Comparison of ENCODE assay signal across 8 mouse cellular contexts in the genomic region with DNA sequence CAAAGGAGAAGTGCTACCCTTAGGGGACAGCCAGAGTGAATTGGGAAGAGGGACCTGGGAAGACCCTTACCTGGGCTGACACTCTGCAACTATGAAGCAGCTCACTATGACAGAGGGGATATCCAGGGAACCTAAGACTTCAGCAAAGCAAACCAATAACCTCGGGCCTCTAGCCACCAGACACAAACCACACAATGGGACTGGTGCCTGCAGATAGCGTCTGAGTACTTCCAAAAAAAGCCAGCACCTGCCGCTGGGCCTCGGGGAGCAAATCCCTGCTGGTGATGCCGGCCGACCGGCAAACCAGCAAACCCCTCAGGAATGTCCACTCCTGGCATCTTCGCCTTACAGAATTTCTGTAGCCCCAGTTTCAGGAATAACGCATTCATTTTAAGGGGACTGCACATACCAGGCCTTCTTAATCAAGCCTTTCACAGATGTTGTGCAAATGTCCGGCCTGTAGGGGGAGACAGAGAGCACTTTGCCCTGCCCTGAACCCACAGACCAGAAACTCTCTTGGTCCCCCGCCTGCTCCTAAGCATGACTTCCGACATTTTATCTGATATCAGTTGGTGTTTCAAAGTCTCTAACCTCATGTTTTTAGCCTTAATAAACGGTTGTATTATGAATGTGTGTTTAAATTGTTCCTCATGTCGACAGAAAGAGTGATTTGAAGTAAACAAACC. TPM values are rescaled to one million over a fixed set of nuclear protein-coding genes. Genes with fewer than 3 reads are reported as not detected.
A peak's percentile ranks its signal among the peaks of the same experiment; 100 is the strongest.
DNase-seq lines count a peak whose midpoint lies in the region; ATAC-seq and TF ChIP-seq lines count a peak whose summit lies in the region.

No protein-coding gene starts in this region.

- peak; percentile 62 for DNase-seq in cerebellum, postnatal 10 days
- no peak for DNase-seq in cerebellum, adult 9-10 months
- peak; percentile 23 for DNase-seq in midbrain, embryonic 10.5 days (ENCODE audit: low spot score)
- DNase-seq in c-Kit-positive CD71-positive TER-119-positive erythroid progenitor cells, embryonic 14.5 days (ENCODE audit: low spot score), result peak; percentile 14
- peak; percentile 65 to 67 for DNase-seq in kidney, postnatal 4 days
- DNase-seq in forebrain, embryonic 10.5 days (ENCODE audit: extremely low spot score, low spot score), result no peak

- TF ChIP-seq CTCF in small intestine, adult 2 months (IDR thresholded peaks at IDR 0.05; ENCODE audit: extremely low read depth, insufficient read length, insufficient replicate concordance, low read depth, low read length), result peak; percentile 51; the same call in 1 of the 2 replicates

- H3K4me3 ChIP-seq in midbrain, embryonic 10.5 days, result no peak overlapping the region
- H3K4me3 ChIP-seq in midbrain, embryonic 13.5 days (replicated peaks), result no peak overlapping the region
- no peak overlapping the region for H3K4me3 ChIP-seq in small intestine, adult 2 months (ENCODE audit: low read depth, low read length)
- no peak overlapping the region for H3K4me3 ChIP-seq in forebrain, embryonic 10.5 days

- no peak for ATAC-seq in midbrain, embryonic 13.5 days

- H3K4me2 ChIP-seq in midbrain, embryonic 13.5 days (replicated peaks), result no peak overlapping the region

- no peak overlapping the region for H3K27ac ChIP-seq in midbrain, embryonic 10.5 days (replicated peaks)
- no peak overlapping the region for H3K27ac ChIP-seq in midbrain, embryonic 13.5 days
- H3K27ac ChIP-seq in small intestine, adult 2 months (ENCODE audit: insufficient read depth, low read depth, low read length), result no peak overlapping the region
- H3K27ac ChIP-seq in forebrain, embryonic 10.5 days, result no peak overlapping the region

- 44% methylated on average over 14 of the region's 14 CpGs for WGBS in midbrain, embryonic 10.5 days
- 54% methylated on average over 14 of the region's 14 CpGs for WGBS in midbrain, embryonic 13.5 days
- WGBS in small intestine, adult 2 months, result 43% methylated on average over 14 of the region's 14 CpGs
- WGBS in forebrain, embryonic 10.5 days, result 50% methylated on average over 14 of the region's 14 CpGs

- H3K9ac ChIP-seq in midbrain, embryonic 13.5 days (replicated peaks), result no peak overlapping the region

- no peaks in the 10 kb centered on the region for H3K36me3 ChIP-seq in midbrain, embryonic 10.5 days
- H3K36me3 ChIP-seq in midbrain, embryonic 13.5 days, result no peaks in the 10 kb centered on the region
- no peaks in the 10 kb centered on the region for H3K36me3 ChIP-seq in small intestine, adult 2 months (ENCODE audit: control insufficient read depth, insufficient read depth, low read length)
- H3K36me3 ChIP-seq in forebrain, embryonic 10.5 days (replicated peaks), result no peaks in the 10 kb centered on the region

- TF ChIP-seq POLR2A in small intestine, adult 2 months (IDR thresholded peaks at IDR 0.05; ENCODE audit: low read depth, low read length), result no peak

- peaks cover 3% of the 10 kb centered on the region; the same call in 1 of the 2 replicates for H3K9me3 ChIP-seq in midbrain, embryonic 10.5 days (replicated peaks)
- no peaks in the 10 kb centered on the region for H3K9me3 ChIP-seq in midbrain, embryonic 13.5 days
- no peaks in the 10 kb centered on the region for H3K9me3 ChIP-seq in forebrain, embryonic 10.5 days

- H3K4me1 ChIP-seq in midbrain, embryonic 10.5 days, result no peaks in the 10 kb centered on the region
- H3K4me1 ChIP-seq in midbrain, embryonic 13.5 days (replicated peaks), result no peaks in the 10 kb centered on the region
- no peaks in the 10 kb centered on the region for H3K4me1 ChIP-seq in small intestine, adult 2 months (ENCODE audit: control insufficient read depth, insufficient read depth, insufficient read length, low read length)
- no peaks in the 10 kb centered on the region for H3K4me1 ChIP-seq in forebrain, embryonic 10.5 days

- peaks cover 3% of the 10 kb centered on the region; the same call in 1 of the 2 replicates for H3K27me3 ChIP-seq in midbrain, embryonic 10.5 days (ENCODE audit: low read depth, poor library complexity, severe bottlenecking)
- no peaks in the 10 kb centered on the region for H3K27me3 ChIP-seq in midbrain, embryonic 13.5 days
- no peaks in the 10 kb centered on the region for H3K27me3 ChIP-seq in small intestine, adult 2 months (ENCODE audit: control insufficient read depth, insufficient read depth, low read length)
- H3K27me3 ChIP-seq in forebrain, embryonic 10.5 days (ENCODE audit: poor library complexity, severe bottlenecking), result no peaks in the 10 kb centered on the region

RNA-seq across cellular contexts. Expression of gene D7Ertd443e, which starts 28.7 kb away (rescaled TPM):
- polyA plus RNA-seq in midbrain, embryonic 10.5 days (2016; fragmentation: Nextera tagmentation; extraction: Ambion mirVana), result not detected in 2 replicates
- 0.13 TPM in 1 of 2 replicates, not detected in the other for polyA plus RNA-seq in midbrain, embryonic 13.5 days (2015; fragmentation: Nextera tagmentation; extraction: Ambion mirVana)
- polyA plus RNA-seq in small intestine, adult 2 months (2012; rRNA removed), result not detected in 2 replicates
- polyA plus RNA-seq in forebrain, embryonic 10.5 days (2016; fragmentation: Nextera tagmentation; extraction: Ambion mirVana), result not detected in 2 replicates

Comparison
In these comparisons a context has a peak if more than half of its experiments do, and no peak if none do; other contexts are left out.
1. DNase-seq: peak in cerebellum, postnatal 10 days (2 of 2), midbrain, embryonic 10.5 days (single experiment), c-Kit-positive CD71-positive TER-119-positive erythroid progenitor cells, embryonic 14.5 days (single experiment) and kidney, postnatal 4 days (2 of 2); none in cerebellum, adult 9-10 months (single experiment) and forebrain, embryonic 10.5 days (single experiment).